Mouse (Mus musculus): ENCODE data around the gene Rarb.
A peak's percentile ranks its signal among the peaks of the same experiment; 100 is the strongest.

Rarb gene

DNA sequence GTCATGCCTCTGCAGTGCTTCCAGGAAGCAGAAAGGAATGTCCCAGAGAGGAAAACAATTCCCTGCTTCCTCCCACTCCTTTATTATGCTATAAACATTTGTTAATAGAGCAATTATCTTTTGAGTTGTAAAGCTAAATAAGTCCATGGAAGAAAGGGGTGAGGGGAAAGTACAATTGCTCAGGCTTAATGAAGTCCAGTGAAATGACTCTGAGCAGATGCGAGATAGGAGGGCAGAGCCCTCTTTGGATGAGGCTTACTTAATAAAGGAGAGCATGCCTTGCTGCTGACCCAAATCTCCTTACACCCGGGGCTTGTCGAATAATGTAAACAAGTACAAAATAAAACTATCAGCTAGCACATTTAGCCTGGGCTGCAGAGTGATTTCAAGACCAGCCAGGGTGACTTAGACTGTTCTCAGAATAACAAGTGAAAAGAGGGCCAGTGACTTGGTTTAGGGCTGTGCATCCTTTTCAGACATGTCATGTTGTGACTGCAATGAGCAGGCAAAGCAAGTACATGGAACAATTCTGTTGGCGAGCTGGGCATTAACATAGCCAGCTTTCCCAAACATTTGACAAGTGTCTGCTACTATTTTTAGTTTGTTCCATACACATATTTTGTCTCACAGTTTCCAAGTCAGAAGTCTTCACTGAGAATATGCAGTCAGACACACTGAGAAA is 83.5 kb downstream of the Rarb start:
- no peak for DNase-seq (ENCODE audit: low read depth, low spot score)

DNA sequence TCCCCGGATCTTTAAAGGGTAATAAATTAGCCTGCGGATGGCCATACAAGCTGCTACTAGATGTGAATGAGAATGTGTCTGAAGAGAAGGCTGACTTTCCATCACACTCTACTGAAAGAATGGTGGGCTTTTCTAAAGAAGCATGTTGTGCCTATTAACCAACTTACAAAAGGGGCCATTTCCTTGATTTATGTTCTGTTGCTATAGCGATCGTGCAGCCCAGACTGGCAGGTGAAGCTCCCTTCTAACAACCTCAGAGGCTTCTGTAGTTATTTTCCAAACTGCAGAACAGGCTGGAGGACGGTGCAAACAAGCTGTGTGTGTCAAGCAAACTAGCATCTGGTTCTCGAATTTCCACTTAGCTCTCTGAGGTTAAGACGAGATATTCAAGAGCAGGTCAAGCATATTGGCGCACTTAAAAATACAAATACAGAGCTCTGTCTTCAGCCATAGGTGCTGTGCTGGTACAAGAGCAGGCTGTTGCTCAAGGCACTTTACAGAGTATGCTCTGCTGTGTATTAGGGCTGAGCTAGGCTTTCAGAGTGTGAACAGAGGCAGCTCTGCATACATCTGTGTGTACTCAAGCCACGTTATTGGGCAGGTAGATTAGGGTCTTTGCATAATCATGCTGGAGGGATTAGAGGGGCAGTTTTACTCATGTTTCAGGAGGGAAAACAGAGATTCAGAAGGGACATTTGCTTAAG is 85.2 kb downstream of the Rarb start:
- peak; percentile 24 for DNase-seq (ENCODE audit: low read depth, low spot score)

DNA sequence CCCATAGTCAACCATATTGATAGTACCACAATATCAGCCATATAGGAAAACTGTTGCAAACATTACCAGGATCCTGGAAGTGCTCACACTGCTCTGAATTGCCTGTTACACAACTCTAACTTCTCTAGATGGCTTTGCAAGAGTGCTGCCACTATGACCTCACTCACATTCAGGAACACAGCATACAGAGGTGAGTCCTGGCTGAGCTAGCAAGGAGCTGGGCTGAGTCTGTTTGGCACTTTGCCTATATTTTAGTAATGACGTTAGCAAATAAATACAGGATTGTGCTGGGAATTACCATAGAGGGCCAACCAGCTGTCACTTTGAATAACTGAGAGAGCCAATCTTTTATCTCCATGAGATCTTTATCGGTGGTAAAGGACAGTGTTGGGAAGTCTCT is 86.9 kb downstream of the Rarb start:
- DNase-seq (ENCODE audit: low read depth, low spot score), result no peak

GRCm38 (mm10) chr14:16728175-16728838 is 90.6 kb downstream of the Rarb start:
- DNase-seq (ENCODE audit: low read depth, low spot score), result no peak

DNA sequence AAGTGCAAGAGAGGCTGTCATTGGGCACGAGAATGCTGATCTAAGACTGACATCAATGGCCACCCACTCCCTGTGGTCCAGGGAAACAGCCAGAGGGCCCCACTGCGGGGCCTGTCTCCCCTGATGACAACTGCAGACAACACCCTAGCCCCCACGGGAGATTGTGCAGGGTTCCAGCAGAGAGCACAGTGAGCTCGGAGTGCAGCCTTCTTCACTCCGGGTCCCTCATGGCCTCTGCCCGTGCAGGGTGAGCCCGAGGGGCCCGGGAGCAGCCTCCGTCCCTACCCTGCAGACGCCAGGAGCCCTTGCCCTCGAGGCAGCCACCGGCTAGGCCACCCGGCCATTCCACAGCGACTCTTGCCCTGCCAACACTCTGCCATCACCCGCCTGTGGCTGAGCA is 95.0 kb downstream of the Rarb start:
- no peak for DNase-seq (ENCODE audit: low read depth, low spot score)

- no peak for DNase-seq (ENCODE audit: low read depth, low spot score)
These were observed 101.1 kb downstream of the Rarb start for GRCm38 (mm10) chr14:16717821-16718220.

GRCm38 (mm10) chr14:16714344-16714955 is 104.5 kb downstream of the Rarb start:
- peak; percentile 3 for DNase-seq (ENCODE audit: low read depth, low spot score)

DNA sequence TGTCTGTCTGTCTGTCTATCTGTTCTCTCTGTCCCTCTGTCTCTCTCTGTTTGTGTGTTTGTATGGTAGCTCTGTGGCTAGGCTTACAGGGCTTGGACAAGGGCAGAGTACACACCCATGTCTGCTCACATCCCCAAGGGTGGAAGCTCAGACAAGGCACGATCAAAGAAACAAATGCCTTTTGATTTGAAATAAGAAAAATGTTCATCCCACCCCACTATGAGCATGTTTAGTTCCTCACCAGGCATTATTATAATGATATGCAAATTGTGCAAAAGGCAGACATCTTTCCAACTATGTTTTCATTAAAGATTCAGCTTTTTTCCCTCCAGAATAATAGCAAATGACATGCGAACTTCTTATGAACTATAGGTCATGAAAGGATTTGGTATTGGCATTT is 105.2 kb downstream of the Rarb start:
- no peak for DNase-seq (ENCODE audit: low read depth, low spot score)

GRCm38 (mm10) chr14:16699228-16699627 is 119.7 kb downstream of the Rarb start:
- peak; percentile 5 for DNase-seq (ENCODE audit: low read depth, low spot score)

- no peak for DNase-seq (ENCODE audit: low read depth, low spot score)
These were observed 123.4 kb downstream of the Rarb start for GRCm38 (mm10) chr14:16695453-16696120.

GRCm38 (mm10) chr14:16678335-16678734 is 140.6 kb downstream of the Rarb start:
- no peak for DNase-seq (ENCODE audit: low read depth, low spot score)

GRCm38 (mm10) chr14:16677081-16677480 is 141.9 kb downstream of the Rarb start:
- no peak for DNase-seq (ENCODE audit: low read depth, low spot score)

DNA sequence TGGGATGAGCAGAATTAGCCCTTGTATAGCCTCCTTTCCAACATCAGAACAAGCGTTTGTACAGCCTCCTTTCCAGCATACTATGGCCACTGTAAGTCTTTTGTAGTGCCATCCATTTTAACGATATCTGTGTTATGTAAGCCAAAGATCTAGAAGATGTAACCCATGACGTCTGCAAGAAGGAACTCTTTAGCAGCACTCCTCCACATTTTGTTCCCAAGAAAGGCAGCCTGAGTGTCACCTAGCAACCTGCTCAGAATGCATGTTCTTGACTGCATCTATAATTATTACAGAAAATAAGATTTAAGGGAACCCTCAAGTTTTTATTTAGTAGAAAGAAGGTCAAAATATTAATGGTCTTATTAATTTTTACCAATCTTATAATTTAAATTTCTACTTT is 148.4 kb downstream of the Rarb start:
- no peak for DNase-seq (ENCODE audit: low read depth, low spot score)

GRCm38 (mm10) chr14:16639153-16639943 is 179.6 kb downstream of the Rarb start:
- no peak for DNase-seq (ENCODE audit: low read depth, low spot score)

DNA sequence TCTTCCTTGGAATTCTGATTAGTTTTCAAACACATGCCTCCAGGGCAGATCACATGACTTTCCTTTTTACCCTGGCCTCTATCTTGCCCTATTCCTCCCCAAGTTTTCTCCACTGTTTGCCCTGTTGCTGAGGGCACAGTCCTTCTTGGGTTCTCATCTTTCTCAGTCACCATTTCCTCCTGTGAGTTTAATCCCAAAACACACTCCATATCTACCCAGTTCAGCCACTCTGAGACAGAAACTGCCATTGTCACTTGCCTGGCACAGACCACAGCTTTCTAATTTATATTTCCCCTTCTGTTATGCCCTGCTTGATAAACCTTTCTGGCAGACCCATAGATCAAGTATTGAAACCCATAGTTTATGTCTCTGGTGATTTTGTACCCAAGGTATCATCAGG is 205.0 kb downstream of the Rarb start:
- DNase-seq (ENCODE audit: low read depth, low spot score), result no peak

DNA sequence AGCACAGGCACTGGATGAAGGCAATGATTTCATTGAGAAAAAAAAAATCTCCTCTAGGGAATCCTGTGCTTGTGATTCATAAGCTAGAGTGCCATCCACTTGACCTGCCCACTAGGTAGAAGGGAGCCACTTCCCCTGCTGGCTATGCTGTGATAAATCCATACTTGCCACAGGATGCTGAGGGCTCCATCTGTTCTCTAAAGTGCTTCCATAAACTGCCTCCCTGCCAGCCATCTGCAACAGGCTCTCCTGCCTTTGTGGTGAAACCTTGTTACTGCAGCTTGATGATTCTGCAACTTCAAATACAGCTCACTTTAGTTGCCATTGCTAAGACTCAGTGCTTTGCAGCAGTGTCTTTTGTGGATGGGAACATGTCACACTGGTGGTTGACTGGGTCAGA is 213.5 kb downstream of the Rarb start:
- DNase-seq (ENCODE audit: low read depth, low spot score), result no peak

DNA sequence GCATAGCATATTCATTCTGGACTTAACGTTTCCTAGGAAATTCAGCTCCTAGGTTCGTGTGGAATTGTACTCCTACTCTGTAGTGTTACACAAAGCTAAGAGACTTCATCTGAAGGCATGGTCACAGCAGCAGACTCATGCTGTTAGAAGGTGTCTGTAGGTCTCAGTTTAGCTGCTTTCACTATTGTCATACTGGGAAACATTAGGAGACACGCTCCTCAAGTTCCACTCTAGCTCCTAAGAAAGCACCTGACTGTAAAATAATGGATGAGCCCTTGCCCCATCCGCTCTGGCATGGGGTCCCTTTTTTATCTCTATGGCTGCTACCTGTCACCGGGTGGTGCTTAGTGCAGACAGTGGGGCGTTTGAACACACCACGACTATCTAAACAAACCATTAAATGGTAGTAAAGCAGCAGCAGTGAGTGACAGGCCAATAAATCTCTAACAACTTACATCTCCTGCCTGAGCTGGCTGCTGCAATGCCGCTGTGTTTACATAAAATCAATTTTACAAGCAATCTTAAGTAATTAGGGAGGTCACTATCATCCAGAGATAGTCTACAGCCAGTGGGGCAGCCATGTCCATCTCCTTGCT is 214.4 kb downstream of the Rarb start:
- no peak for DNase-seq (ENCODE audit: low read depth, low spot score)

DNA sequence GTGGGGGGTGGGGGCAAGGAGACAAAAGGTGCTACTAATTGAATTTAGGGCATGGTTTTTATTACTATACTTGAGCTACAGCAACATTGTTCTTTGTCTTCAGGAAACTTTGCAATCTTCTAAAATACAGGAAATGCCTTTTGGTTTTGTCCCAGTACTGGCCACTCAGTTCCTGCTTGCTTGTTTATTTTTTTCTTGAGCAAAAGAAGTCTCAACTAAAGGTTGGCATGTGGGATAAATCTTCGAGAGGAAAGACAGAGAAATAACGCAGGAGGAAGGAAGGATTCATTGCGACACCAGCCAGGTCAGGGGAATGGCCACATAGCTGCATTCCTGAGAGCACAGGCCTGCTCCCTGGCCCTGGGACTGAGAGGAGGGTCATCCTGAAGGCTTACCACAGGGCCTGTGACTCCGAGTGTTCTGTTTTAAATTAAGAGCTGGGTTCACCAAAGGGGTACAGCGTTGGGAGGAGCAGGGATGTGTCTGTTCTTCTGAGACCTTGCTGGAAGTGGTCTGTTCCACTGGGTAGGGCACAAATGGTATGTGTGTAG is 215.8 kb downstream of the Rarb start:
- DNase-seq (ENCODE audit: low read depth, low spot score), result no peak

DNA sequence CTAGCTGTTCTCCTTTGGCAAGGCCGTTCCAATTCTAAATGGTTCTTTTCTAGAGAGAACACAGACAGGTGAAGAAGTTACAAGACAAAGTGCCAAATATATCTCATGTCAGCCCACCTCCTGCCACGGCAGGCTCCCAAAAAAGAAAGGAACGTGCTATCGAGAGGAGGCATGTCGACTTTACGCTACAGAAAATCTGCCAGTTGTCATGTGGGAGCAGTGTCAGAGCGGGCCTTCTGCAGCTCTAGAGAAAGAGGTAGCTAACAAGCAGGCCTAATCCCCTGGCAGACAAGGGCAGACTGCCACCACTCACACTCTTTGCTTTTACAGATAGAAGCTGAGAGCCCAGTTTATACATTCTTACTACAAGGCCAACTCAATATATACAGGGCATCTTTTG is 219.7 kb downstream of the Rarb start:
- no peak for DNase-seq (ENCODE audit: low read depth, low spot score)

DNA sequence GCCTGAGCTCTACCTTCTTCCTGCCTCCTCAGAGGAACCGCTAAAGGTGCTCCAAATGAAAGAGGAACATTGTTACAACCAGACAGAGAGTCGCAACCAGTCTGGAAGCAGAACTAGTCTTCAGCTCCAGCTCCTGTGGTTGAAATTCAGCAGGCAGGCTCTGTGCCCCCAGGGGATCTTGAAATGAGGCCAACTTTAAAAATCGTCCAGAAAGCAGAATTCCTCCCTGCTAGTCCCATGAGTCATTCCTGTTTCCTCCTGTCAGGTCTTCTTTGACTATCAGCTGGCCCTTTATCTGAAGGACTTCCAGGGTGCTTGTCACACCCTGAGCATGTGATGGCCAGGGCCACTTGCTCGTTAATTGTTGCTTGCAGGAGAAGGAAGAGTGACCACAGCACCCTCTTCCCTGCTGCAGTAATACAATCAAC is 220.9 kb downstream of the Rarb start:
- DNase-seq (ENCODE audit: low read depth, low spot score), result peak; percentile 27

Data from R1 (cell line).